ENCODE assay signal across 47 mouse cellular contexts in genomic region chr11:11660651-11661050, GRCm38 (mm10). TPM values are rescaled to one million over a fixed set of nuclear protein-coding genes. Genes with fewer than 3 reads are reported as not detected.
"Had no signal": no experiment of that assay in that cellular context is flagged by ENCODE, and none has a peak within 500 bp of the region (broad histone marks: within the 10 kb centered on the region; RNA-seq: fewer than 3 reads in every experiment).

No protein-coding gene starts in this region.

- H3K4me2 ChIP-seq: limb, embryonic 12.5 days; limb, embryonic 13.5 days; limb, embryonic 15.5 days; liver, embryonic 11.5 days; liver, embryonic 12.5 days; liver, embryonic 13.5 days; liver, embryonic 15.5 days; lung, embryonic 14.5 days; lung, embryonic 15.5 days; midbrain, embryonic 11.5 days; midbrain, embryonic 12.5 days; midbrain, embryonic 13.5 days; midbrain, embryonic 15.5 days had no signal

- H3K9me3 ChIP-seq: limb, embryonic 10.5 days; limb, embryonic 12.5 days; limb, embryonic 13.5 days; limb, embryonic 15.5 days; liver, embryonic 12.5 days; liver, embryonic 13.5 days; liver, embryonic 15.5 days; lung, embryonic 15.5 days; megakaryocyte, embryonic 14.5 days; midbrain, embryonic 10.5 days; midbrain, embryonic 12.5 days; midbrain, embryonic 13.5 days; midbrain, embryonic 15.5 days had no signal

- H3K4me3 ChIP-seq: left cerebral cortex, adult 2 months; limb, embryonic 10.5 days; limb, embryonic 12.5 days; limb, embryonic 13.5 days; limb, embryonic 15.5 days; liver, embryonic 12.5 days; liver, embryonic 13.5 days; liver, embryonic 15.5 days; lung, embryonic 15.5 days; megakaryocyte, embryonic 14.5 days; midbrain, embryonic 10.5 days; midbrain, embryonic 12.5 days; midbrain, embryonic 13.5 days; midbrain, embryonic 15.5 days; myocyte had no signal

- H3K27me3 ChIP-seq: limb, embryonic 12.5 days; limb, embryonic 13.5 days; limb, embryonic 15.5 days; liver, embryonic 12.5 days; liver, embryonic 13.5 days; liver, embryonic 15.5 days; lung, embryonic 15.5 days; megakaryocyte, embryonic 14.5 days; midbrain, embryonic 12.5 days; midbrain, embryonic 13.5 days; midbrain, embryonic 15.5 days had no signal

- DNase-seq: left cerebral cortex, postnatal 4 days; liver; liver, embryonic 13.5 days; liver, postnatal 0 days; lung, adult 18-20 months; lung, adult 2 months; lung, embryonic 14.5 days; lung, postnatal 10 days; lung, postnatal 14 days; lung, postnatal 36 days; lung, postnatal 4 days; midbrain, embryonic 14.5 days had no signal

- H3K9ac ChIP-seq: limb, embryonic 12.5 days; limb, embryonic 13.5 days; limb, embryonic 15.5 days; liver, embryonic 12.5 days; liver, embryonic 13.5 days; liver, embryonic 14.5 days; liver, embryonic 15.5 days; liver, postnatal 0 days; lung, embryonic 14.5 days; lung, embryonic 15.5 days; midbrain, embryonic 12.5 days; midbrain, embryonic 13.5 days; midbrain, embryonic 15.5 days had no signal

- H3K27ac ChIP-seq: left cerebral cortex, adult 2 months; limb, embryonic 10.5 days; limb, embryonic 12.5 days; limb, embryonic 13.5 days; limb, embryonic 15.5 days; liver, embryonic 12.5 days; liver, embryonic 13.5 days; liver, embryonic 14.5 days; liver, embryonic 15.5 days; lung, embryonic 15.5 days; macrophage; midbrain, embryonic 10.5 days; midbrain, embryonic 12.5 days; midbrain, embryonic 13.5 days; midbrain, embryonic 15.5 days had no signal

- H3K36me3 ChIP-seq: limb, embryonic 10.5 days; limb, embryonic 12.5 days; limb, embryonic 13.5 days; limb, embryonic 15.5 days; liver, embryonic 12.5 days; liver, embryonic 13.5 days; liver, embryonic 15.5 days; lung, embryonic 15.5 days; midbrain, embryonic 10.5 days; midbrain, embryonic 12.5 days; midbrain, embryonic 13.5 days; midbrain, embryonic 15.5 days had no signal

- H3K4me1 ChIP-seq: limb, embryonic 15.5 days; lung, embryonic 15.5 days; midbrain, embryonic 10.5 days; midbrain, embryonic 12.5 days; midbrain, embryonic 13.5 days; midbrain, embryonic 15.5 days had no signal

RNA-seq across cellular contexts. Expression of gene 4930512M02Rik, which starts 33.0 kb away (rescaled TPM):
- total RNA-seq: left cerebral cortex, adult 2 months; left cerebral cortex, adult 8-10 months; left cerebral cortex, postnatal 10 days; left cerebral cortex, postnatal 14 days; left cerebral cortex, postnatal 25 days; left cerebral cortex, postnatal 36 days; left cerebral cortex, postnatal 4 days; liver, adult 2 months; megakaryocyte progenitor cell, adult 5-6 weeks; megakaryocyte, adult 5-6 weeks; megakaryocyte-erythroid progenitor cell, adult 5-6 weeks; midbrain, postnatal 0 days; monocyte, adult 5-6 weeks had no signal
- polyA plus RNA-seq: limb, embryonic 10.5 days; limb, embryonic 11.5 days; limb, embryonic 12.5 days; limb, embryonic 13.5 days; limb, embryonic 14.5 days; limb, embryonic 15.5 days; liver, adult 2 months; liver, embryonic 11.5 days; liver, embryonic 12.5 days; liver, embryonic 13.5 days; liver, embryonic 14.5 days; liver, embryonic 15.5 days; liver, embryonic 16.5 days; liver, postnatal 0 days; lung, adult 2 months; lung, embryonic 14.5 days; lung, embryonic 15.5 days; lung, embryonic 16.5 days; lung, postnatal 0 days; macrophage; midbrain, embryonic 10.5 days; midbrain, embryonic 11.5 days; midbrain, embryonic 12.5 days; midbrain, embryonic 13.5 days; midbrain, embryonic 14.5 days; midbrain, embryonic 15.5 days; midbrain, embryonic 16.5 days; midbrain, postnatal 0 days; myocyte had no signal
